Mouse (Mus musculus) cerebellum, adult 18-20 months (tissue): Measurements from ENCODE around the gene Calr.

ENCODE experiments used
- DNase-seq, 2 experiments: peaks; one replicate each; pipeline ENCODE4 v3.0.0; 2021

The Calr gene

GRCm38 (mm10) chr8:84814555-84815441, 31.9 kb downstream of the Calr start:
- peak; percentile 58 to 59 for DNase-seq

GRCm38 (mm10) chr8:84814240-84814554, 32.5 kb downstream of the Calr start:
- DNase-seq = peak in 1 of 2 experiments; percentile 22

DNA sequence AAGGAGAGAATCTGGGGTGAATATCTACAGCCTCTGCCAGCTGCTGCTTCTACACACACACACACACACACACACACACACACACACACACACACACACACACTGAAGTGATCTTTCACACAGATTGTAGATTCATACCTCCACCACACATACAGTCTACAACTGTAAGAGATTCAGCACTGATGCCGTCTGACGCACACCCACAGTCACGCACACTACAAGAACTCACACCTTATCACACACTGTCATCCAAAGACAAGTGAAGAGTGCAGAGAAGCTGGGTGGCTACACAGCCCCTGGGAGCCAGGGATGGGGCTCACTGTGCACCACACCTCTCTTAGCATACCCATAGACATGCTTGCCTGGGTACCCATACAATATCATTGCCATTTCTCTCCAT, 32.9 kb downstream of the Calr start:
- DNase-seq = no peak

DNA sequence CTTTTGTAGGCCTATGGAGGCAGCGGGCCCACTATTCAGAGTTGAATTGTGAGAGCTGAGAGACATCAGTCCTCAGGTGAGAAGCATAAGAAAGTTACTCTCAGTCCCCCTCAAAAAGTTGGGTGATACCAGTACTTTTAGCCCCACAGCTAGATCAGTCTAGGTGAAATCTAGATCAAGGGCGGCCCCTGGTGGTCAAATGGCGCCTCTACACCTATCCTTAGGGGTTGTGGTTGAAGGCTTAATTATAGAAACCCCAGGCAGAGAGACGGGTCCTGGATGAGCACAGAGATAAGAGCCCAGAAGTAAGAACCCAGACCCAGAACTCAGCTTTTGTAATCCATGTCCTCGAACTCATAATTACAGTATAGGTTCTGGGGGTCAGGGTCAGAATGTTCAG, 33.7 kb downstream of the Calr start:
- peak; percentile 86 to 93 for DNase-seq

- peak in 1 of 2 experiments; percentile 17 for DNase-seq
These were observed 35.4 kb downstream of the Calr start for GRCm38 (mm10) chr8:84811303-84811702.

GRCm38 (mm10) chr8:84810896-84811295, 35.8 kb downstream of the Calr start:
- DNase-seq = peak; percentile 91 to 99

GRCm38 (mm10) chr8:84809941-84810280, 36.8 kb downstream of the Calr start:
- DNase-seq = no peak

DNA sequence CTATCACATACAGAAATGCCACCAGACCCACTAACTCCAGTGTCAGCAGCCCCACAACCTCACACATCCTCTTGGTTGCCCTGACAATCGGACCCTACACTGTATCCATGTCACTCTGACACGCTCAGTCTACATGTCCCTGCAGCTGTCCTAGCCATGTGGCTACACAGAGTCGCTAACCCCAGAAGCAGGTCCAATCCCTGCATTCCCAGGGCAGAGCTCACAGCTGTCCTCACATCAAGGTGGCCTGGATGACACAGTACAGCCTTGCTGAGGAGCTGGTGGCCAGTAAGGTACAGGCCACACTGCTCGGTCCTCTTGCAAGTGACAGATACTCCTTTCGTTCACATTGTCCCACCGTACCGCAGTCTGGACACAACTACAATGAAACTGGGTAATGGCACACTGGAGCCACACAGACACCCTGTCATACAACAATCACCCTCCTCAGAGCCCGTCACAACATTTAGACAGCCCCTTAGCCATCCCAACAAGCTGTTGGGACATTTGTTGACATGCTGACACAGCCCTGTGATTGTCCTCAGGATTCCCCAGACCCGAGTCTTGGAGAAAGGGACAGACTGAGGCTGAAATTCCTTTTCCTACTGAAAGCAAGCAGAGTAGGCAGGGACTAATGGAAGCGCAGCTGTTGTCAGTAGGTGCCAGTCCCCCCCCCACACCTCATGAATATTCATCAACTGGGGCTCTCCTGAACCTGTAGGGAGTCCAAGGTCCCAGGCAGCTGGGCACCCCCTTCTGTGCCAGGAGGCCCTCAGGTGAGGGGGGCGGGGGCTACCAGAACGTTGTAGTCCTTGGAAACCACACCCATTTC, 37.4 kb downstream of the Calr start:
- no peak for DNase-seq

DNA sequence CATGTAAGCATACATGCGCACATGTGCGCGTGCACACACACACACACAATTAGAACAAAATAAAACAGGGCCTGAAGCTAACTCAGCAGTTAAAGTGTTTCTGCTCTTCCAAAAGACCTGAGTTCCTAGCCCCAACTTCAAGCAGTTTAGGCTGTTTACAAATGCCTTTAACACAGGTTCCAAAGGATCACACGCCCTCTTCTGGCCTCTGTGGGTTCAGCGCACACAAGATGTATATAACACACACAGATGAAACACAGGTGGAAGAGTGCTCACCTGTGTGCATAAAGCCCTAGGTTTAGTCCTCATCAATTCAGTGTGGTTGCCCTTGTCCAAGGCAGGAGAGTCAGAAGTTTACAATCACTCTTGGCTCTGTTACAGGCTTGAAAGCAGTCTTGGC, 40.7 kb downstream of the Calr start:
- DNase-seq = no peak

DNA sequence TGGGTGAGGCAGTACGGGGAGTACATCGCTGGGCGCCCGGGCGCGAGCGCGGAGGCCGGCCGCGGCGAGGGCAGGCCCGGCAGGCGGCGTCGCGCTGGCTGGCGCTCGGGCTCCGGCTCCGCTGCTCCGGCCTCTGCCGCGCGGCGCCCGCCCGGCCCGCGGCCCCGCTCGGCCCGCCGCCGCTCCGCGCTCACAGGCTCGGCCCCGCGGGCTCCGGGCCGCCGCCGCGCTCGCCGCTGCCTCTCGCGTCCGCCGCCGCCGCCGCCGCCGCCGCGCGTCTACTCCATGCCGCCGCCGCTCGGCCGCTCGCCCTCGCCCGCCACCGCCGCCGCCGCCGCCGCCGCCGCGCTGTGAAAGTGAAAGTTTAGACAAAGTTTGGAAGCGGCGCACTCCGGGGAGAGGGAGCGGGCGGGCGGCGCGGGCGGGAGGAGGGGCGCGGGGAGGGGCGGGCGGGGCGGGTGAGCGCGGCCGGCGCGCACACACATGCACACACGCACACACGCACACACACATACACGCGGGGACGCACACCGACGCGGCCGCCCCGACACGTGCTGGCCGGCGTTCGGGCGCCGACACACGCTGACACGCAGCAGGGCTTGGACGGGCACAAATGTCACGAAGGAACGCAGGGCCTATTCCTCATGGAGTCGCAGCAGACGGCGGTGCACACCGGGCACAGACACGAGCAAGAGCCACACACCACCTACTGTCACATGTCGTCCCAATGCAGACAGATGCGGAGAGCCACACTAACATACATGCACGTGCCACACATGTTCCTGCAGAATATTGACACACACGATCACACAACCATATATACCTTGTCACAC, 46.5 kb downstream of the Calr start, which contains the start of gene Nfix:
Gene Nfix (minus strand): TSS at position 346 of the 833 bp plus-strand sequence.
- peak; percentile 64 to 81 for DNase-seq

DNA sequence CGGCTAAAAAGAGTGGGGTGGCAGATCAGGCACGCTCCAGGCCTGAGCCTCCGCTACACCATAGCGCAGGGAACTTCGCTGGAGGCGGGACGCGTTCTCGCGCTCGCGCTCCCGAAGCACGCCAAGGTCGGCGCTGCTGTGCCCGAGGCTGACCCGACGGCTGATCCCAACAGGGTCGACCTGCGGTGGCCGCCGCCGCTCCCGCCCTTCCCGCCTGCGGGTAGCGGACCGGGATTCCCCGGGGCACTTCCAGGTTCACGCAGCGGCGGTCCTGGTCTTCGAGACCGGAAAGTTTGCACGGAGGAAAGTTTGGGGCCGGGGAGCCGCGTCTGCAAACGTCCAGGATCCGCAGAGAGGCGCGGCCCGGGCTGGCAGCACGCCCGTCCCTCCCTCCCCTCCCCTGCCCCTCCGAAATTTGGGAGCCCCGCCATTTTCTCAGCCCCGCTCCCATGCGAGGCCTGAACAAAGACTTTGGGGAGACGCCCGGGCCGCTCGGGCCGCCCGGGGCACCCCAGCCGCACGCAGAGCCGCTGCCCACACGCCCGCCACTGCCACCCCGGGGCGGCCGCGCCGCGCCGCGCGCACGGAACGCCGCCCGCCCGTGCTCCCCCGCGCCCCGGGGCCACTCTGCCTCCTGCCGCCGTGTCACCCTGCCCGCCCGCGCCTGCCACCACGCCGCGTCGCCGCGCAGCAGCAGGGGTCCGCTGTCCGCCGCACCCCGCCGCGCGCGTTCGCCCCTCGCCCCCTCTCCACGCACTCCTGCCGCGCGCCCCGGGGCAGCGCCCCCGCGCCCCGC, 47.4 kb downstream of the Calr start:
- DNase-seq = peak; percentile 65 to 80

GRCm38 (mm10) chr8:84798446-84799135, 48.1 kb downstream of the Calr start:
- DNase-seq = peak; percentile 24 to 60

DNA sequence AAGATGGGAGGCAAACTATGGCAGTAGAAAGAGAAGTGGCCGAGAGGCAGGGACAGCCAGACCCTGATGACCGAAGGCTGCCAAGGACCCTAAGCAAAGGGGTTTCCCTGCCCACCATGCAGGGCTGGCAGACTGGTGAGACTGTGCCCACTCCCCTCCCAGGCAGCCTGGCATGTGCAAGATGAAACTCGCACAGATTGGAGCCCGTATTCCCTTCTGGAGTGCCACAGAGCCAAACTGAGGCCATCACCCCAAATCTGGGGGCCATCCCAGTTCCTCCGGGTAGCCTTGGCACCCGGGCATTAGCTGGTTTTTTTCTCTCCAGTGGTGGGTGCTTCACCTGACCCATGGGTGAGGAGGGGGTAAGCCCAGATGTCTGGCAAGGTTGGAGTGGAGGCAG, 48.8 kb downstream of the Calr start:
- peak; percentile 20 to 41 for DNase-seq

DNA sequence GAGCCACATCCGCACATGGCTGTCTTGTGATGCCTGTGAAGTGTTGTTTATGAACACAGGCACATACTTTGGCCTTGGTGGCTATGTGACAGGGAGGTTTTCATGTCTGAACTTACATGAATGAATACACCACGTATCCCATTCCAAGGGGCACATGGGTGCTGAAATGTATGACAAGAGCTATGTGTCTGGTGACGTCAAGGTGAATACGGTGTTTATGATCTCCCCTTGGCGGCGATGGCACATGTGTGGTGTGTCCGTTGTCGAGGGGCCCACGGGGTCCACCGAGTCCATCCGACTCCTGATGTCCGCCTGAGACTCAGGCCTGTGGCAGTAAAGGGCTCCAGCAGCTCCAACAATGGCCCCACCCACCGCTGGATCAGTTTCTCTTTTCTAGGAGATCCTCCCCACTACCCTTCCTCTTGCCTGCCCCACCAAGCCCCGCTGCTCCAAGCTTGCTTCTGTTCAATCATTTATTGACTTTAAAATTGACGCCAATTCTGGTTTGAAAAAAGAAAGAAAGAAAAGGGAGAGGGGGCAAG, 49.4 kb downstream of the Calr start:
- peak; percentile 22 to 33 for DNase-seq

DNA sequence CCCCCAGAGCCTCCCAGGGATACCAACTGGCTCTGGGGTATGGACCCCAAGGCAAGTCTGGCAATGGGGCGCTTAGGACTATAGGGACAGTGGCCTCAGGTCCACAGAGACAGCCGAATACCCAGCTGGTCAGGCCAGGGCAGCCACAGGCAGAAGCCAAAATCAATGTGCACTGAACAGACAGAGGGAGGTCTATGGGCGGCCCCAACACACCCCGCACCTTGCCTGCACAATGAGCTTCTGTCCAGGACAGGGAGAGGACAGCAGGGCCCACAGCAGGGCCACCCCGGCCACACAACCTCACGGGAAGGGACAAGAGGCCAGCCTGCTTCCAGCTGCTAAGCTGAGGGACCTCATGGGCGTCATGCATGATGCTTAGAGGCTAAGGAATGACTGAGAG, 52.2 kb downstream of the Calr start:
- DNase-seq = peak; percentile 65 to 74

- DNase-seq = peak; percentile 72 to 87
These were observed 52.8 kb downstream of the Calr start for GRCm38 (mm10) chr8:84793791-84794485.

DNA sequence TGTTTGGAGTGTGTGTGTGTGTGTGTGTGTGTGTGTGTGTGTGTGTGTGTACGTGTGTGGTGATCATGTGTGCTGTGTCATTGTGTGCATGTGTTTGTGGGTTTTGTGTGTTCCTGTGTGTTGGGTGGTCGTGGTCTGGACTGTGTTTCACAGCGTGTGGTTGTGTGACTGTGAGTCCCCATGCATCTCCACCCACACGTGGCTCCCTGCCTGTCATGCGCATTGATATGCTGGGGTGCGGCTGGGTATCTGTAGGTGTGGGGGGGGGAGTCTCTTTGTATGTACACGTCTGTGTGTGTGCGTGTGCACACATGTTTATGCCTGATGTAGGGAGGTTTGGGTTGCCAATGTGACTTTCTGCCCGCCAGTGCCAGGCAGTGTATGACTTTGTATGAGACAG, 53.6 kb downstream of the Calr start:
- peak; percentile 39 to 51 for DNase-seq

DNA sequence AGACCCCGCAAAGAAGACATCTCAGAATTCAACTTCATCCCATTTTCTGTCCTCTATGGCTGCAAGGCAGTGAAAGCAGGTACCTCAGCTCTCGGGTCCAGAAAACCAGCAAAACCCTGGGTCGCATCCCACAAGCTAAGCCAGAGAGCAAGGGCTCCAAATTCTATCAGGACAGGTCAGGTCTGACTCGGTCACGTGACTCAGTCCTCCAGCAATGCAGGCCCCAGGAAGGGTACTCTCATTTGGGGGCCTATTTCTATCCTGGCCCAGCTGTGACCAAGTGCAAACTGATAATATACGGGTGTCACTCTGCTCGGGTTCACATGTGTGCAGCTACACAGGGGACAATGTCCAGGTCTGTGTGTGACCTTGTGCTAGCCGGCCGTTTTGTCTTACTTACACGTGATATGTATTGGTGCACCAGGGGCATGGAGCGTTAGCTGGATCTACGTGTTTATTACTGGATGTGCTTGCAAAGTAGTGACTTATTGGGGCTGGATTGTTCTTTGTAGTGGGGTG, 54.2 kb downstream of the Calr start:
- DNase-seq = peak; percentile 21 to 41
